Mouse (Mus musculus) brain, adult 10 weeks (tissue): ENCODE results near the gene Phactr4. TPM values are rescaled to one million over a fixed set of nuclear protein-coding genes. Genes with fewer than 3 reads are reported as not detected.

Experiments
- polyA plus RNA-seq: library from polyadenylated mRNA; stranded (reverse); fragments of 350-450 nt; fragmentation: Illumina TruSeq; extraction: RNeasy Lipid Tissue Mini Kit (QIAGEN cat#74804); gene quantifications from one replicate; pipeline ENCODE4 v1.2.3, GENCODE M21; 2015; ENCODE audit warnings: low read depth, low replicate concordance

The Phactr4 gene
- polyA plus RNA-seq, result 5.8 TPM

GRCm38 (mm10) chr4:132421923-132422782 lies at the start of gene Phactr4:
TSS of gene Phactr4 (minus strand) at chr4:132422489.

GRCm38 (mm10) chr4:132463430-132464254 lies 41.4 kb upstream of the Phactr4 start, which contains the start of gene Med18:
TSS of gene Med18 (minus strand) at chr4:132463921.

GRCm38 (mm10) chr4:132353481-132353885 lies 68.8 kb downstream of the Phactr4 start, which contains the start of gene Rcc1:
TSS of gene Rcc1 (minus strand) at chr4:132353605.

GRCm38 (mm10) chr4:132329115-132329834 lies 93.0 kb downstream of the Phactr4 start, which contains the start of gene Trnau1ap:
TSS of gene Trnau1ap (minus strand) at chr4:132329538.

Other genes starting within 250 kb of the Phactr4 start
- gene Ythdf2, start 210.2 kb downstream of the Phactr4 start, polyA plus RNA-seq, result 28.0 TPM
- gene Gmeb1, start 160.9 kb downstream of the Phactr4 start, polyA plus RNA-seq, result 14.5 TPM
- gene Taf12, start 148.1 kb downstream of the Phactr4 start, polyA plus RNA-seq, result 26.8 TPM
- gene Rab42, start 119.1 kb downstream of the Phactr4 start, polyA plus RNA-seq, result 3.0 TPM
- gene Trnau1ap, start 93.0 kb downstream of the Phactr4 start, polyA plus RNA-seq, result 31.0 TPM
- 11.5 TPM for gene Rcc1, start 68.9 kb downstream of the Phactr4 start, polyA plus RNA-seq
- 4.4 TPM for gene Med18, start 41.4 kb upstream of the Phactr4 start, polyA plus RNA-seq
- gene Sesn2, start 88.0 kb upstream of the Phactr4 start, polyA plus RNA-seq, result 9.5 TPM
- 967 TPM for gene Atpif1, start 111.2 kb upstream of the Phactr4 start, polyA plus RNA-seq
- gene Dnajc8, start 113.1 kb upstream of the Phactr4 start, polyA plus RNA-seq, result 186 TPM
- 0.89 TPM for gene Ptafr, start 141.6 kb upstream of the Phactr4 start, polyA plus RNA-seq
- 20.3 TPM for gene Eya3, start 216.5 kb upstream of the Phactr4 start, polyA plus RNA-seq